Mouse (Mus musculus): ENCODE results near the gene Tmem222. TPM values are rescaled to one million over a fixed set of nuclear protein-coding genes. Genes with fewer than 3 reads are reported as not detected.

Tmem222 gene
- polyA plus RNA-seq, 1 experiment from 2014 or later = 104 TPM

- WGBS = 43% methylated on average over 7 of the region's 7 CpGs
- no peak for ATAC-seq (ENCODE audit: low read depth)
- Histone ChIP-seq H3K4me3 (no peak within 1 kb of the TSS), H3K27me3 (peaks cover 3% of the 10 kb centered on the region), H3K4me1 (replicated peaks) (no peaks in the 10 kb centered on the region), H3K9ac (no peak within 1 kb of the TSS), H3K36me3 (peaks cover 45% of the 10 kb centered on the region), H3K9me3 (no peaks in the 10 kb centered on the region; the same call in 1 of the 2 replicates), H3K4me2 (no peak within 1 kb of the TSS), H3K27ac (replicated peaks) (no peak within 1 kb of the TSS)
These were observed 14.7 kb downstream of the Tmem222 start, which contains the start of gene Sytl1 for GRCm38 (mm10) chr4:133262882-133263281. Sytl1 (minus strand) TSS chr4:133263113.

GRCm38 (mm10) chr4:133262375-133262765, 15.2 kb downstream of the Tmem222 start:
- no peaks in the 10 kb centered on the region; the same call in 1 of the 2 replicates for H3K9me3 ChIP-seq
- H3K27ac ChIP-seq (replicated peaks) = no peak overlapping the region
- H3K9ac ChIP-seq = no peak overlapping the region
- no peaks in the 10 kb centered on the region for H3K4me1 ChIP-seq (replicated peaks)
- peaks cover 40% of the 10 kb centered on the region for H3K36me3 ChIP-seq
- no peak for ATAC-seq (ENCODE audit: low read depth)
- 71% methylated on average over 7 of the region's 7 CpGs for WGBS
- H3K27me3 ChIP-seq = peaks cover 8% of the 10 kb centered on the region
- no peak overlapping the region for H3K4me2 ChIP-seq
- no peak overlapping the region for H3K4me3 ChIP-seq

- 50% methylated on average over 10 of the region's 10 CpGs for WGBS
- no peak for ATAC-seq (ENCODE audit: low read depth)
- peaks cover 34% of the 10 kb centered on the region for H3K36me3 ChIP-seq
- H3K9me3 ChIP-seq = no peaks in the 10 kb centered on the region; the same call in 1 of the 2 replicates
- H3K27ac ChIP-seq (replicated peaks) = no peak overlapping the region
- no peak overlapping the region for H3K9ac ChIP-seq
- H3K4me3 ChIP-seq = no peak overlapping the region
- no peak overlapping the region for H3K4me2 ChIP-seq
- peaks cover 14% of the 10 kb centered on the region for H3K27me3 ChIP-seq
- no peaks in the 10 kb centered on the region for H3K4me1 ChIP-seq (replicated peaks)
These were observed 15.8 kb downstream of the Tmem222 start for GRCm38 (mm10) chr4:133261641-133262374.

- Histone ChIP-seq H3K4me2 (no peak overlapping the region), H3K4me3 (no peak overlapping the region), H3K27ac (replicated peaks) (no peak overlapping the region), H3K27me3 (peaks cover 51% of the 10 kb centered on the region), H3K36me3 (no peaks in the 10 kb centered on the region), H3K4me1 (replicated peaks) (no peaks in the 10 kb centered on the region; the same call in 1 of the 2 replicates), H3K9me3 (no peaks in the 10 kb centered on the region), H3K9ac (no peak overlapping the region)
- ATAC-seq (ENCODE audit: low read depth) = no peak
- WGBS = 82% methylated on average over 12 of the region's 12 CpGs
These were observed 19.7 kb downstream of the Tmem222 start for GRCm38 (mm10) chr4:133257798-133258408.

GRCm38 (mm10) chr4:133257230-133257629, 20.4 kb downstream of the Tmem222 start:
- WGBS = 40% methylated on average over 12 of the region's 12 CpGs
- ATAC-seq (ENCODE audit: low read depth) = no peak
- Histone ChIP-seq H3K27ac (replicated peaks) (no peak overlapping the region), H3K27me3 (peaks cover 57% of the 10 kb centered on the region), H3K4me3 (no peak overlapping the region), H3K4me2 (no peak overlapping the region), H3K9ac (no peak overlapping the region), H3K4me1 (replicated peaks) (no peaks in the 10 kb centered on the region; the same call in 1 of the 2 replicates), H3K36me3 (no peaks in the 10 kb centered on the region), H3K9me3 (no peaks in the 10 kb centered on the region)

DNA sequence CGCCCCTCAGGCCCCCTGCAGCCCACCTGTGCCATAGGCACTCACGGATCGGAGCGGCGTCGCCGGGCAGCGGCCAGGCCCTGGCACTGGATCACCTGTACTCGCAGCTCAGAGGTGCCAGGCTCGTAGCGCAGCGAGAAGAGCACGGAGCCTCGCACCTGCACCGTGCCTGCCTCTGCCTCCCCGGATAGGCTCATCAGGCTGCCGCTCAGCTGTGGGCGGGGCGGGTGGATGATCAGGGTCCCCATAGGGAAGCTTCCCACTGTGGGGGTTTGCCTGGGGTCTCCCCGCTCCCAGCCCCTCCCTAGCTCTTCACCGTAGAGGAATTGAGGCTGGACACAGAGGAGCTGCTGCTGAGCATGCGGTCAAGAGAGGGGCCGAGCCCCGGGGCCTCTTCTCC, 20.8 kb downstream of the Tmem222 start:
- no peak overlapping the region for H3K4me3 ChIP-seq
- H3K4me2 ChIP-seq = no peak overlapping the region
- no peak overlapping the region for H3K9ac ChIP-seq
- H3K27me3 ChIP-seq = peaks cover 61% of the 10 kb centered on the region
- H3K27ac ChIP-seq (replicated peaks) = no peak overlapping the region
- H3K36me3 ChIP-seq = no peaks in the 10 kb centered on the region
- no peak for ATAC-seq (ENCODE audit: low read depth)
- WGBS = 19% methylated on average over 24 of the region's 24 CpGs
- no peaks in the 10 kb centered on the region; the same call in 1 of the 2 replicates for H3K4me1 ChIP-seq (replicated peaks)
- H3K9me3 ChIP-seq = no peaks in the 10 kb centered on the region

GRCm38 (mm10) chr4:133255392-133255791, 22.2 kb downstream of the Tmem222 start:
- 71% methylated on average over 6 of the region's 6 CpGs for WGBS
- Histone ChIP-seq H3K4me3 (no peak overlapping the region), H3K36me3 (no peaks in the 10 kb centered on the region), H3K4me2 (no peak overlapping the region), H3K27me3 (peaks cover 76% of the 10 kb centered on the region), H3K9ac (no peak overlapping the region), H3K27ac (replicated peaks) (no peak overlapping the region), H3K9me3 (no peaks in the 10 kb centered on the region), H3K4me1 (replicated peaks) (peaks cover 12% of the 10 kb centered on the region)
- ATAC-seq (ENCODE audit: low read depth) = no peak

GRCm38 (mm10) chr4:133253412-133253811, 24.2 kb downstream of the Tmem222 start:
- no peaks in the 10 kb centered on the region for H3K9me3 ChIP-seq
- no peak overlapping the region for H3K4me3 ChIP-seq
- no peak overlapping the region for H3K27ac ChIP-seq (replicated peaks)
- no peaks in the 10 kb centered on the region for H3K36me3 ChIP-seq
- H3K4me1 ChIP-seq (replicated peaks) = peaks cover 12% of the 10 kb centered on the region
- H3K4me2 ChIP-seq = no peak overlapping the region
- no peak for ATAC-seq (ENCODE audit: low read depth)
- H3K27me3 ChIP-seq = peaks cover 93% of the 10 kb centered on the region
- no peak overlapping the region for H3K9ac ChIP-seq
- 50% methylated on average over 12 of the region's 12 CpGs for WGBS

DNA sequence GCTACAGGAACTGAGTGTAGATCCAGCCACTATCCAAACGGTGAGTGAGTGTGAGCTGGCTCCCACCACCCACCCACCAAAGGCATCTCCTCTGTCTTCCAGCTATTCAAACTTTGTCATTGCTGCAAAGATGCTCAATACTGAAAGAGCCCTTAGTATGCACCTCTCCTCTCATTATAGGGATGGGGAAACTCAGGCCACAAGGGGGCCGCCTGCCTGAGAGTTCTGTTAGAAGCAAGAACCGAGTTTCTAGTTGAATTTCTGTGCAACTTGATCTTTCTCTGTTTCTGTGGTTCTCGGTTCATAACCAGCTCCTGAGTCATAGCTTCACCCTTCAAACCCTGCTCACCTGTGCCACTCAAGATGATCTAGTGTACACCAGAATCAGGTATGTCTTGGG, 25.5 kb downstream of the Tmem222 start:
- H3K27ac ChIP-seq (replicated peaks) = no peak overlapping the region
- H3K9me3 ChIP-seq = no peaks in the 10 kb centered on the region
- H3K4me3 ChIP-seq = no peak overlapping the region
- 43% methylated on average over 4 of the region's 4 CpGs for WGBS
- H3K4me2 ChIP-seq = no peak overlapping the region
- H3K9ac ChIP-seq = no peak overlapping the region
- no peak for ATAC-seq (ENCODE audit: low read depth)
- H3K36me3 ChIP-seq = no peaks in the 10 kb centered on the region
- peaks cover 96% of the 10 kb centered on the region for H3K27me3 ChIP-seq
- H3K4me1 ChIP-seq (replicated peaks) = peaks cover 12% of the 10 kb centered on the region

GRCm38 (mm10) chr4:133251214-133251613, 26.4 kb downstream of the Tmem222 start:
- no peak overlapping the region for H3K27ac ChIP-seq (replicated peaks)
- peak overlapping the region; percentile 27 for H3K4me3 ChIP-seq
- H3K27me3 ChIP-seq = peaks cover 96% of the 10 kb centered on the region
- ATAC-seq (ENCODE audit: low read depth) = no peak
- WGBS = 1% methylated on average over 31 of the region's 31 CpGs
- H3K36me3 ChIP-seq = no peaks in the 10 kb centered on the region
- H3K4me2 ChIP-seq = peak overlapping the region; percentile 53
- no peaks in the 10 kb centered on the region for H3K9me3 ChIP-seq
- peak overlapping the region; percentile 59 for H3K9ac ChIP-seq
- H3K4me1 ChIP-seq (replicated peaks) = peaks cover 12% of the 10 kb centered on the region

- Histone ChIP-seq H3K4me3 (peak overlapping the region; percentile 27), H3K27ac (replicated peaks) (no peak overlapping the region), H3K4me1 (replicated peaks) (peaks cover 12% of the 10 kb centered on the region), H3K27me3 (peaks cover 95% of the 10 kb centered on the region), H3K36me3 (no peaks in the 10 kb centered on the region), H3K9me3 (no peaks in the 10 kb centered on the region), H3K4me2 (peak overlapping the region; percentile 53), H3K9ac (peak overlapping the region; percentile 59)
- peak; percentile 56; the same call in 1 of the 2 replicates for ATAC-seq (ENCODE audit: low read depth)
- 3% methylated on average over 22 of the region's 22 CpGs for WGBS
These were observed 27.0 kb downstream of the Tmem222 start for GRCm38 (mm10) chr4:133250609-133251008.

GRCm38 (mm10) chr4:133247806-133248449, 29.7 kb downstream of the Tmem222 start:
- H3K4me2 ChIP-seq = no peak overlapping the region
- WGBS = 76% methylated on average over 13 of the region's 13 CpGs
- peaks cover 12% of the 10 kb centered on the region for H3K4me1 ChIP-seq (replicated peaks)
- H3K4me3 ChIP-seq = no peak overlapping the region
- no peak overlapping the region for H3K9ac ChIP-seq
- H3K36me3 ChIP-seq = no peaks in the 10 kb centered on the region
- H3K27me3 ChIP-seq = peaks cover 89% of the 10 kb centered on the region
- no peaks in the 10 kb centered on the region for H3K9me3 ChIP-seq
- no peak overlapping the region for H3K27ac ChIP-seq (replicated peaks)
- ATAC-seq (ENCODE audit: low read depth) = no peak
